Mouse (Mus musculus) CD8-positive naive resting alpha-beta T cell, adult 57 days (primary cell): ENCODE results near the gene Vps72. TPM values are rescaled to one million over a fixed set of nuclear protein-coding genes. Genes with fewer than 3 reads are reported as not detected.

Source experiments
- total RNA-seq: library from RNA; stranded (reverse); gene quantifications from one replicate; pipeline ENCODE4 v1.2.4, GENCODE M21; 2023

Vps72 gene
- 48.9 TPM for total RNA-seq

DNA sequence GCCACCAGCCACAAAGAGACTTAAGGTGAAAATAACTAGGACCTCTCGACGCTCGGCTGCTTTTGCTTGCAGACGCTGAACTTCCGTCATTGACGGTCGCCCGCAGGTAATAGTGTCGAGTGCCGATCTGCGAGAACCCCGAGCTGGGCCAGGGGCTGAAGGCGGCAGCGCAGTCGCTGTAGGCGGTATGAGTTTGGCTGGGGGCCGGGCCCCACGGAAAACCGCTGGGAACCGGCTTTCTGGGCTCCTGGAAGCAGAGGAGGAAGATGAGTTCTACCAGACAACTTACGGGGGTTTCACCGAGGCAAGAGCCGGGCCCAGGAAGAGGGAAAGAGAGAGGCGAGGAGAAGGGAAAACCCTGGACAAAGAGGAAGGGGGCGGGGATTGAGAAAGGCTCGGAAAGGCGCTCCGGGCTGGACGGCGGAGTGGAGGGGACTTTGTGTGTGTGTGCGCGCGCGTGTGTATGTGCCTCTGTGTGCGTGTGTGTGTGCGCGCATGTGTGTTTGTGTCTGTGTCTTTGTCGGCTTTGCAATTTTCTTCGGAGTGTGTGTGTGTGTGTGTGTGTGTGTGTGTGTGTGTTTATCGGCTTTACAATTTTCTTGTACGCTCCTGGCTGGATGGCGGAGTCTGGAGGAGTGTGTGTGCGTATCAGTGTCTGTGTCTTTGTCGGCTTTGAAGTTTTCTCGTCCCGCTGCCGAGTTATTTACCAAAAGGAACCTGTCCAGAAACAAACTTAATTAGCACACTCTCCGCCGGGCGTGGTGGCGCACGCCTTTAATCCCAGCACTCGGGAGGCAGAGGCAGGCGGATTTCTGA, at the start of gene Vps72:
Gene Vps72, plus strand, starts transcription at position 112 of the 816 bp plus-strand sequence.

DNA sequence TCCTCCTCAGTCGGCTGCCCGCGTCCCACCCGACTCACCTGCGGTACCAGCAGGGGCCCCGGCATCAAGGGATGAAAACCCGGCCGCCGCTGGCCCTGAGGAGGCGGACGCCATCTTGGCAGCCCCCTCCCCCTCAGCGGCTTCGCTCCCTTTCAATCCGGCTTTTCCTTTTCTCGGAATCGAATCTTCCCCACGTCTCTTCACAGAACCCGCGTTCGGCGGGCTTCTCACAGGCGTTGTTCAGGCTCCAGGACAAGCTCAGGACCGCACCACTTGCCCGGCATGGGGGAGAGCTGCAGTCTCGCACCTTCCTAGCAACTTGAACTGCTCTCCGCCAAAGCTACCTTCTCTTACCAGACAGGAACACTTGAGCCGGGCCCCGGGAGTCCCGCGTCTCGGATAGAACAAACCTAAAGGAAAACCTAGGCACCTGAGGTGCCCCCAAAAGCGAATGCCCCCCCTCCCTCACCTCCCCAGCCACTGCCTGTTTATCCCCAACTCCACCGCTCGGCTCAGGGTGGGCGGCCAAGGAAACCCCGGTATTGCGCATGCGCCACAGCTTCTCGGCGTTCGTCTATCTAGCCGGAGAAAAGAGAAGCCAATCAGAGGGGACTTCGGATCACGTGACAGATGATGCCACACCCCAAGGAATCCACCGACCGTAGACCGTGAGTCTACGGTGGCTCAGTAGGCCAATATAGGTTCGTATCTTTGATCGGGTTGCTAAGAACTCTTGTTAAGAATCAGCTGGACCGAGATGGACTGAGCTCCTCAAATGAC, 4.3 kb upstream of the Vps72 start, which contains the start of gene Pip5k1a:
Gene Pip5k1a, minus strand, starts transcription at position 593 of the 780 bp plus-strand sequence.

DNA sequence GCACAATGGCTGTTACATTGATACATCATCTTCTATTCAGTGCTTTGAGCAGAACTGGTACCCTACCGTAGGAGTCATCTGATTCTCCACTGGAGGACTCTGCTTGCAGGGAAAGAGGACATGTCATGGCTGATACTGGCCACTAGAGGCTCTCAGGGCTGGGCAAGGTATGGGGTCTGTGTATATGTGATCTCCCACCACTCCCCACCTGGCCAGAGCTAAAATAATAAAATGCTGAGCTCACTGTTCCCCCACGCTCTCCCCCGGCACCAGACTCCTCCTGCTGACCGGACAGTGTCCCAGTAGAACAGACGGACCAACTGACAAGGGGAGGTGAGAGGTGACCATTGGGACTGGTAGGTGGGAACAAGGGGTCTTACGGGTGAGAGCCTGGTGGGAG, 13.4 kb downstream of the Vps72 start, which contains the start of gene Tmod4:
Gene Tmod4, plus strand, starts transcription at position 231 of the 400 bp plus-strand sequence.

GRCm38 (mm10) chr3:95133680-95134101, 22.9 kb downstream of the Vps72 start, which contains the start of the genes Scnm1 and Lysmd1:
Gene Scnm1 (minus strand): TSS chr3:95134011.
Gene Lysmd1 (plus strand): TSS chr3:95134088.

DNA sequence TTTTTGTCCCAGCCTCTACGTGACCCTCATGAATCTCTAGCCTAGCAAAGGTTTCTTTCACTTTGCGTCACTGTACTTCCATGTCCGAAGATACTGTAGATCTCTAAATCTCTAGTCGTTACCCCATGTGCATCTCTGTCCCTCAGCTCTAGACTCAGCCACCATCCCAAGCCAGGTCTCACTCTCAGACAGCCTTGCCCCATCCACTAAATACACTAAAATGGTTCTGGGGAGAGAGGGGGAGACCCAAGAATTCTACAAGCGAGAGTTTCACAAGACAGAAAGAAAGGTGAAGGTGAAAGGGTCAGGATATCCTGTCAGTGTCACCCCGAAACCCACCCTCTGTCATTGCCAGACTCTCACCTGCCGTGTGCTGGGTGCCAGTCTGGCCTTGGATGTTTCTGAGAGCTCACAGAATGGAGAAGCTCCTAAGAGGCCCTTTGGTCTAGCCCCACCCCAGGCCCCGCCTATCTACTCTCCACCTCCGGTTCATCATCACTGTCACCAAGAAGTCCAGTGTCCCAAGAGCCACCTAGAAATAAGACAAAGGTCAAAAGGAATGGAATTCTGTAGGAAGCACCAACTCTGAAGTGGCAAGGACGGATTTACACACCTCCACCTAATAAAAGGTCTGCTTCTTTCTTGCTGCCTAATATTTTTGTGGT, 31.3 kb downstream of the Vps72 start, which contains the start of gene Tnfaip8l2:
Gene Tnfaip8l2, minus strand, starts transcription at position 409 of the 665 bp plus-strand sequence.

GRCm38 (mm10) chr3:95159987-95160963, 49.5 kb downstream of the Vps72 start, which contains the start of gene Sema6c:
Gene Sema6c (plus strand): TSS chr3:95160457.

Other genes starting within 250 kb of the Vps72 start
- 195 TPM for gene Psmb4, start 224.1 kb upstream of the Vps72 start, total RNA-seq
- gene Selenbp1, start 178.0 kb upstream of the Vps72 start, total RNA-seq = 1.2 TPM
- 28.3 TPM for gene Rfx5, start 156.9 kb upstream of the Vps72 start, total RNA-seq
- 39.0 TPM for gene Pi4kb, start 136.3 kb upstream of the Vps72 start, total RNA-seq
- gene Zfp687, start 95.6 kb upstream of the Vps72 start, total RNA-seq = 51.4 TPM
- 127 TPM for gene Psmd4, start 68.4 kb upstream of the Vps72 start, total RNA-seq
- 54.4 TPM for gene Pip5k1a, start 4.1 kb upstream of the Vps72 start, total RNA-seq
- 2.5 TPM for gene Tmod4, start 13.5 kb downstream of the Vps72 start, total RNA-seq
- gene Scnm1, start 23.0 kb downstream of the Vps72 start, total RNA-seq = 99.1 TPM
- gene Lysmd1, start 23.1 kb downstream of the Vps72 start, total RNA-seq = 5.1 TPM
- 73.5 TPM for gene Tnfaip8l2, start 31.3 kb downstream of the Vps72 start, total RNA-seq
- gene Sema6c, start 49.4 kb downstream of the Vps72 start, total RNA-seq = 2.2 TPM
- 79.5 TPM for gene Gabpb2, start 106.9 kb downstream of the Vps72 start, total RNA-seq
- gene Cdc42se1, start 117.7 kb downstream of the Vps72 start, total RNA-seq = 223 TPM
- gene Mllt11, start 121.1 kb downstream of the Vps72 start, total RNA-seq = 15.7 TPM
- gene Gm128, start 130.6 kb downstream of the Vps72 start, total RNA-seq = not detected
- gene Bnipl, start 140.2 kb downstream of the Vps72 start, total RNA-seq = not detected
- gene Mindy1, start 170.3 kb downstream of the Vps72 start, total RNA-seq = 14.1 TPM
- gene Prune1, start 171.1 kb downstream of the Vps72 start, total RNA-seq = 8.6 TPM
- gene Anxa9, start 196.2 kb downstream of the Vps72 start, total RNA-seq = 0.31 TPM
- 95.4 TPM for gene Cers2, start 203.8 kb downstream of the Vps72 start, total RNA-seq
- gene Setdb1, start 246.2 kb downstream of the Vps72 start, total RNA-seq = 36.6 TPM